Comparison of ENCODE assay signal across 18 mouse cellular contexts in the genomic region with DNA sequence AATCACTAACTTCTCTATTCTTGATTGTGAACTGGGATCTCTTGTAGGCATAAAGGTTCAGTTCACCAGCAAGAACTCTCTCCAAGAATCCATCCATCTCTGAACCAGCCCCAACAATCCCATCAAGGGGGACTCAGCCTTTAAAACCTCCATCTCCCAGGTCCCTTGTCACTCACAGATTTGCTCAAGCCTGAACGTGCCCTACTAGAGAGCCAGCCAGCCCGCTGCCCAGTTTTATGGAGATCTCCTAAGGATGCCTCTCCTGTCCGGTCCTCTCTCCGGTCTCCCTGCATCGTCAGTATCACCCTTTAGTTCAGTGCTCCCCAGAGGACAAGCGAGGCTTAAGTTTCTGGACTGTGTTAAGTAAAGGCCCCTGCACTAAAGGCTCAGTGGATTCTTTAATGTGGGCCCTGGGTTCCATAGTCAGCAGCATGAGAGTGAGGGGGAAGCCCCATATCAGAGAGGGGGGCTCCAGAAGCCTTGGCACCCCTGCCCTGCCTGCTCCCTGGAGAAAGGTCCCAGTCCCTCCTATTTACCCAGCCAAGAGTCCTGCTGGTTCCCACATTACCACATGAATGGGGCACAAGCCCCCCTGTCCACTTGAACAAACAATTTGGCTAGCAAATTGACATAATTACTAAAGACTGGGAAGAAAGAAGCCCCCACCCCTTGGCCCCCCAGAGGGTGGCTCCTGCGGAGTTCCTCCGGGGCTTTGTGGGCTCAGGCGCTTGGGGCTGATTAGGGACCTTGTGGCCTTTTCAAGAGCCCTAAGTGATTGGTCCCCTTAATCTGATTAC. TPM values are rescaled to one million over a fixed set of nuclear protein-coding genes. Genes with fewer than 3 reads are reported as not detected.
A peak's percentile ranks its signal among the peaks of the same experiment; 100 is the strongest.
DNase-seq lines count a peak whose midpoint lies in the region; ATAC-seq and TF ChIP-seq lines count a peak whose summit lies in the region.
"Had no signal": no experiment of that assay in that cellular context is flagged by ENCODE, and none has a peak within 500 bp of the region (broad histone marks: within the 10 kb centered on the region; RNA-seq: fewer than 3 reads in every experiment).

No protein-coding gene starts in this region.

- H3K9me3 ChIP-seq in embryonic facial prominence, embryonic 11.5 days (replicated peaks; ENCODE audit: control insufficient read depth, low read length) = no peaks in the 10 kb centered on the region
- no peaks in the 10 kb centered on the region for H3K9me3 ChIP-seq in forebrain, embryonic 15.5 days
- H3K9me3 ChIP-seq in hindbrain, embryonic 16.5 days (ENCODE audit: control insufficient read depth, low read length) = no peaks in the 10 kb centered on the region
- no peaks in the 10 kb centered on the region for H3K9me3 ChIP-seq in midbrain, postnatal 0 days (ENCODE audit: low read length)
- H3K9me3 ChIP-seq in lung, postnatal 0 days (ENCODE audit: low read length) = no peaks in the 10 kb centered on the region
- H3K9me3 ChIP-seq: lung, embryonic 15.5 days; stomach, embryonic 15.5 days had no signal

- H3K27me3 ChIP-seq in embryonic facial prominence, embryonic 11.5 days (ENCODE audit: control insufficient read depth, insufficient read depth, low read length) = peaks cover 56% of the 10 kb centered on the region
- no peaks in the 10 kb centered on the region for H3K27me3 ChIP-seq in forebrain, embryonic 15.5 days
- H3K27me3 ChIP-seq in hindbrain, embryonic 16.5 days (replicated peaks; ENCODE audit: control insufficient read depth, insufficient read depth, low read length) = no peaks in the 10 kb centered on the region; the same call in 1 of the 2 replicates
- 0 out of 2 replicates have a peak, but pooled peaks cover 3% of the 10 kb centered on the region for H3K27me3 ChIP-seq in midbrain, postnatal 0 days (ENCODE audit: insufficient read depth, low read length)
- peaks cover 52% of the 10 kb centered on the region for H3K27me3 ChIP-seq in lung, postnatal 0 days (replicated peaks; ENCODE audit: insufficient read depth, low read length)

- no peak overlapping the region for H3K27ac ChIP-seq in embryonic facial prominence, embryonic 11.5 days (replicated peaks; ENCODE audit: low read depth, low read length)
- H3K27ac ChIP-seq in forebrain, embryonic 15.5 days (replicated peaks) = peak overlapping the region; percentile 96
- H3K27ac ChIP-seq in hindbrain, embryonic 16.5 days (ENCODE audit: low read depth, low read length) = peak overlapping the region; percentile 45; the same call in 1 of the 2 replicates
- H3K27ac ChIP-seq in midbrain, postnatal 0 days (ENCODE audit: low read depth, low read length) = no peak overlapping the region
- no peak overlapping the region for H3K27ac ChIP-seq in lung, postnatal 0 days (ENCODE audit: low read length)
- H3K27ac ChIP-seq: limb, embryonic 15.5 days; lung, embryonic 15.5 days; stomach, embryonic 15.5 days had no signal

- no peak for TF ChIP-seq EP300 in lung, postnatal 0 days (IDR thresholded peaks at IDR 0.05)

- no peaks in the 10 kb centered on the region for H3K36me3 ChIP-seq in embryonic facial prominence, embryonic 11.5 days (replicated peaks; ENCODE audit: control insufficient read depth, insufficient read depth, low read depth, low read length)
- no peaks in the 10 kb centered on the region for H3K36me3 ChIP-seq in forebrain, embryonic 15.5 days
- no peaks in the 10 kb centered on the region for H3K36me3 ChIP-seq in hindbrain, embryonic 16.5 days (ENCODE audit: control insufficient read depth, insufficient read depth, low read length)
- H3K36me3 ChIP-seq in midbrain, postnatal 0 days (ENCODE audit: insufficient read depth, low read length) = no peaks in the 10 kb centered on the region
- H3K36me3 ChIP-seq in lung, postnatal 0 days (ENCODE audit: insufficient read depth, low read length) = no peaks in the 10 kb centered on the region
- H3K36me3 ChIP-seq: heart, embryonic 12.5 days; limb, embryonic 15.5 days; lung, embryonic 15.5 days; stomach, embryonic 15.5 days had no signal

- WGBS in embryonic facial prominence, embryonic 11.5 days = 6% methylated on average over 9 of the region's 9 CpGs
- 6% methylated on average over 9 of the region's 9 CpGs for WGBS in forebrain, embryonic 15.5 days
- WGBS in hindbrain, embryonic 16.5 days = 13% methylated on average over 9 of the region's 9 CpGs
- WGBS in midbrain, postnatal 0 days = 17% methylated on average over 9 of the region's 9 CpGs
- 14% methylated on average over 9 of the region's 9 CpGs for WGBS in lung, postnatal 0 days

- no peaks in the 10 kb centered on the region for H3K4me1 ChIP-seq in embryonic facial prominence, embryonic 11.5 days (ENCODE audit: control insufficient read depth, insufficient read depth, low read length)
- peaks cover 56% of the 10 kb centered on the region for H3K4me1 ChIP-seq in forebrain, embryonic 15.5 days
- peaks cover 21% of the 10 kb centered on the region for H3K4me1 ChIP-seq in hindbrain, embryonic 16.5 days (ENCODE audit: control insufficient read depth, insufficient read depth, low read depth, low read length)
- peaks cover 4% of the 10 kb centered on the region; the same call in 1 of the 2 replicates for H3K4me1 ChIP-seq in midbrain, postnatal 0 days (ENCODE audit: insufficient read depth, low read length)
- H3K4me1 ChIP-seq in lung, postnatal 0 days (ENCODE audit: insufficient read depth, low read depth, low read length) = no peaks in the 10 kb centered on the region

- no peak for TF ChIP-seq CTCF in midbrain, postnatal 0 days (IDR thresholded peaks at IDR 0.05)
- TF ChIP-seq CTCF in lung, postnatal 0 days (IDR thresholded peaks at IDR 0.05) = no peak

- H3K9ac ChIP-seq in embryonic facial prominence, embryonic 11.5 days (replicated peaks; ENCODE audit: low read length) = no peak overlapping the region
- peak overlapping the region; percentile 21; the same call in 1 of the 2 replicates for H3K9ac ChIP-seq in forebrain, embryonic 15.5 days (replicated peaks)
- H3K9ac ChIP-seq in hindbrain, embryonic 16.5 days (ENCODE audit: low read depth, low read length) = 0 out of 2 replicates have a peak overlapping the region, but pooled peaks have one; percentile 25
- H3K9ac ChIP-seq in midbrain, postnatal 0 days (replicated peaks; ENCODE audit: low read length, poor library complexity, severe bottlenecking) = no peak overlapping the region
- no peak overlapping the region for H3K9ac ChIP-seq in lung, postnatal 0 days (replicated peaks; ENCODE audit: low read depth)
- H3K9ac ChIP-seq: heart, embryonic 12.5 days; limb, embryonic 15.5 days; lung, embryonic 15.5 days; stomach, embryonic 15.5 days had no signal

- no peak overlapping the region for H3K4me3 ChIP-seq in embryonic facial prominence, embryonic 11.5 days (ENCODE audit: low read depth, low read length)
- H3K4me3 ChIP-seq in forebrain, embryonic 15.5 days = peak overlapping the region; percentile 6; the same call in 1 of the 2 replicates
- H3K4me3 ChIP-seq in hindbrain, embryonic 16.5 days (ENCODE audit: low read length) = no peak overlapping the region
- no peak overlapping the region for H3K4me3 ChIP-seq in midbrain, postnatal 0 days (ENCODE audit: low read depth, low read length)
- no peak overlapping the region for H3K4me3 ChIP-seq in lung, postnatal 0 days (ENCODE audit: low read depth, low read length)
- H3K4me3 ChIP-seq: heart, embryonic 12.5 days; limb, embryonic 15.5 days; lung, embryonic 15.5 days; stomach, embryonic 15.5 days had no signal

- no peak for DNase-seq in embryonic facial prominence, embryonic 11.5 days (ENCODE audit: low spot score)
- peak; percentile 35 for DNase-seq in midbrain, postnatal 0 days (ENCODE audit: low spot score)
- no peak for DNase-seq in lung, postnatal 0 days (ENCODE audit: low spot score)
- DNase-seq in thymus, postnatal 0 days (ENCODE audit: low spot score) = no peak
- no peak for DNase-seq in thymus, postnatal 10 days (ENCODE audit: low spot score in 2 of 2)
- DNase-seq in frontal cortex, postnatal 25 days (ENCODE audit: low spot score in 2 of 2) = no peak
- DNase-seq: cerebellum, adult 18-20 months; heart, postnatal 4 days; kidney, adult 8-10 months; thymus, postnatal 14 days had no signal

- H3K4me2 ChIP-seq in embryonic facial prominence, embryonic 11.5 days (ENCODE audit: low read depth, low read length) = no peak overlapping the region
- H3K4me2 ChIP-seq in forebrain, embryonic 15.5 days (replicated peaks) = peak overlapping the region; percentile 68
- H3K4me2 ChIP-seq in hindbrain, embryonic 16.5 days (ENCODE audit: low read length) = peak overlapping the region; percentile 79
- H3K4me2 ChIP-seq in midbrain, postnatal 0 days (ENCODE audit: low read depth, low read length, poor library complexity, severe bottlenecking) = no peak overlapping the region
- H3K4me2 ChIP-seq in lung, postnatal 0 days (replicated peaks; ENCODE audit: low read depth, low read length) = no peak overlapping the region
- H3K4me2 ChIP-seq: heart, embryonic 12.5 days; limb, embryonic 15.5 days; lung, embryonic 15.5 days; stomach, embryonic 15.5 days had no signal

- peak; percentile 27; the same call in 1 of the 2 replicates for ATAC-seq in embryonic facial prominence, embryonic 11.5 days (replicated peaks; ENCODE audit: insufficient number of reproducible peaks, low FRiP score, low TSS enrichment, low read depth)
- ATAC-seq in forebrain, embryonic 15.5 days (replicated peaks) = peak; percentile 52
- 0 out of 2 replicates have a peak, but pooled peaks have one; percentile 3 for ATAC-seq in hindbrain, embryonic 16.5 days
- ATAC-seq in midbrain, postnatal 0 days (ENCODE audit: low FRiP score) = 0 out of 2 replicates have a peak, but pooled peaks have one; percentile 8
- no peak for ATAC-seq in lung, postnatal 0 days

RNA-seq across cellular contexts. Expression of a gene that starts 27.5 kb away (rescaled TPM):
- polyA plus RNA-seq in embryonic facial prominence, embryonic 11.5 days (2014; fragmentation: Nextera tagmentation; extraction: Ambion mirVana) = 0.53 and 0.67 TPM in 2 replicates
- 1.8 and 3.9 TPM in 2 replicates for polyA plus RNA-seq in forebrain, embryonic 15.5 days (2015; fragmentation: Nextera tagmentation; extraction: Ambion mirVana)
- polyA plus RNA-seq in hindbrain, embryonic 16.5 days (2015; fragmentation: Nextera tagmentation; extraction: Ambion mirVana) = 5.5 and 5.7 TPM in 2 replicates
- total RNA-seq in midbrain, postnatal 0 days (2014; rRNA removed) = 2.2 and 2.6 TPM in 2 replicates
- polyA plus RNA-seq in midbrain, postnatal 0 days (2015; fragmentation: Nextera tagmentation; extraction: Ambion mirVana) = 4.3 and 4.8 TPM in 2 replicates
- polyA plus RNA-seq in lung, postnatal 0 days (2015; fragmentation: Nextera tagmentation; extraction: Ambion mirVana) = 0.05 TPM in 1 of 2 replicates, not detected in the other
- polyA plus RNA-seq in thymus, postnatal 0 days (2015; fragmentation: Nextera tagmentation; extraction: Ambion mirVana) = 0.57 and 0.82 TPM in 2 replicates
- total RNA-seq: common myeloid progenitor, adult 5-6 weeks; heart, postnatal 4 days had no signal
- polyA plus RNA-seq: C2C12; heart, embryonic 12.5 days; limb, embryonic 15.5 days had no signal

Comparison
In these comparisons a context has a peak if more than half of its experiments do, and no peak if none do; other contexts are left out.
1. H3K27ac ChIP-seq: peak in forebrain, embryonic 15.5 days (single experiment) and hindbrain, embryonic 16.5 days (single experiment); none in embryonic facial prominence, embryonic 11.5 days (single experiment), midbrain, postnatal 0 days (single experiment) and lung, postnatal 0 days (single experiment).
2. H3K4me2 ChIP-seq: peak in forebrain, embryonic 15.5 days (single experiment) and hindbrain, embryonic 16.5 days (single experiment); none in embryonic facial prominence, embryonic 11.5 days (single experiment), midbrain, postnatal 0 days (single experiment) and lung, postnatal 0 days (single experiment).
3. H3K9ac ChIP-seq: peak in forebrain, embryonic 15.5 days (single experiment) and hindbrain, embryonic 16.5 days (single experiment); none in embryonic facial prominence, embryonic 11.5 days (single experiment), midbrain, postnatal 0 days (single experiment) and lung, postnatal 0 days (single experiment).